Mouse (Mus musculus): ENCODE results near the gene Acsbg1.
"Not testable (repeated sequence)": the region's sequence is repeated elsewhere in the genome, so short reads cannot be mapped to it uniquely, and the experiment has no call there.

Acsbg1 gene

DNA sequence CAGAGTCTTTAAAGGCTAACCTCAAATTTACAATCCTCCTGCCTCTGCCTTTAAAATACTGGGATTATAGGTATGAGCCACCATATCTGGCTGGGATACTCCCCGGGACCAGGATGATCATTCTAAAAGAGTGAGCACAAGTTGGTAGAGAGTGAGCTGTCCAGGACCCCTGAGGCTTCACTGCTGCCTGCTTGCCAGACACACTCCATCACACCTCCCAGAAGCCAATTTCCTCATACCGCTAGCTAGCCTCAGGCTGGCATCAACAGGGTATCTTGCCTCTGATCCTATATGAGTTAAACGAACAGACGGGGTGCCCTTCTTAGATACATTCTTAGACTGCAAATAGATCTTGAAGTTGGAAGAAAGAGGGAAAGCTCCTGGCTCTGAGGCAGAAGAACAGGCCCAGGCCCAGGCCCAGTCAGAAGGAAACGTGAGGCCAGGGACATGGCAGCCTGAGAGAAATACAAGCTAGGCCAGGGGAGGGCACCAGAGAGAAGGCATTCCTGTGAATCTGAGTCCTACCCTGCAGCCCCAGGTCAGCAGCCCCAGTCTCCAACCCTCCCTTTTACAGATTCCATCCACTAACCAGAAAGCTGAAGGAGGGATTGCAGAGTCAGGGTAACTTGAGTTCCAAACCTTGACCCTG is 31.9 kb downstream of the Acsbg1 start:
- in situ Hi-C loops (cut with MboI; ENCODE audit: unreplicated experiment in 2 of 2), result no loop called here

GRCm38 (mm10) chr9:54628752-54629151 is 32.9 kb downstream of the Acsbg1 start:
- in situ Hi-C loops (cut with MboI; ENCODE audit: unreplicated experiment in 2 of 2), result no loop called here

GRCm38 (mm10) chr9:54627240-54627639 is 34.4 kb downstream of the Acsbg1 start:
- in situ Hi-C loops (cut with MboI; ENCODE audit: unreplicated experiment in 2 of 2), result no loop called here

GRCm38 (mm10) chr9:54614182-54614850 is 47.4 kb downstream of the Acsbg1 start:
- in situ Hi-C loops (cut with MboI; ENCODE audit: unreplicated experiment in 2 of 2), result loop anchor here (5.0 to 10.0 kb wide), 3 partner anchors 63 to 620 kb away; no protein-coding TSS in a partner anchor

GRCm38 (mm10) chr9:54612781-54613191 is 48.9 kb downstream of the Acsbg1 start:
- in situ Hi-C loops (cut with MboI; ENCODE audit: unreplicated experiment in 2 of 2), result loop anchor here (5.0 to 10.0 kb wide), 3 partner anchors 65 to 618 kb away; no protein-coding TSS in a partner anchor

- in situ Hi-C loops (cut with MboI; ENCODE audit: unreplicated experiment in 2 of 2), result loop anchor here in 1 of 2 experiments (5.0 to 10.0 kb wide), 2 partner anchors 430 to 613 kb away; no protein-coding TSS in a partner anchor
These were observed 56.8 kb downstream of the Acsbg1 start for GRCm38 (mm10) chr9:54604886-54605285.

DNA sequence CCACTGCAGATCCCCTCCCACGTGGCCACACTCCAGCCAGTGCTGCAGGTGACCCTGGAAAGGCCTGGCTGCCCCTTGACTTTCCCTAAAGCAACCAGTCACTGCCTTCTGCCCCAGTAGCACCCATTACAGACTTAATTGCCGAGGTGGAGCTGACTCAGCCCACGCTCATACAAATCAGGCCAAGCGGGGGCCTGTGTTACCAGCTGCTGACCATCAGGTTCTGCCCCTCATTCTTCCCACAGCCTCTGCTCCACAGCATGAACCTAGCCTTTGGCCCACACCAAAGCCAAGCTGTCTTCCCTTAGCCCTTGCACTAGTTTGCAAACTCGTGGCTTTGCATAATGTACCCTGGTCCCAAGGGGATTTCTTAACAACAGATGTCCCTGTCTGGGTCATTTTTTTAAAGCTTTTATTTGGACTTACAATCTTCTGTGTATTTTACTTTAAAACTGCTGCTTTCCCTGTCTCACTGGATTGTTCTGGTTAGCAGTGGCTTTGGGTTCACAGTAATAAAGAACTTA is 57.5 kb downstream of the Acsbg1 start:
- in situ Hi-C loops (cut with MboI; ENCODE audit: unreplicated experiment in 2 of 2), result loop anchor here in 1 of 2 experiments (10.0 kb wide), 1 partner anchor 429 kb away; no protein-coding TSS in a partner anchor

DNA sequence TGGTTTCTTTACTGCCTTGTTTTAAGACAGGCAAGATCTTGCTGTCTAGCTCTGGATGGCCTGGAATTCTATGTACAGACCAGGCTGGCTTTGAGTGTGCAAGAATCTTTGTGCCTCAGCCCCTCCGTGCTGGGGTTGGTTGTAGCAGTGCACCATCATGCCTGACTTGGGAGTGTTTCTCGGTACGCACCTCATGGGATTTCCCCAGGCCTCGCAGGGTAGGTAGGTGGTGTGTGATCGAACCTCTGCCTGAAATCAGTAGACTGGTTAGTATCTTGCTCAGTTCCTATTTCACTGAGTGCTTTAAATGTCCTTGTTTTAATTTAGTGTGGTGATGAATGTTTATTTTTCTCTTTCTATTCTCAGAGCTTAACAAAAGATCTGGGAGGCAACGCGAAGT is 58.8 kb downstream of the Acsbg1 start:
- in situ Hi-C loops (cut with MboI; ENCODE audit: unreplicated experiment in 2 of 2), result loop anchor here in 1 of 2 experiments (10.0 kb wide), 1 partner anchor 428 kb away; no protein-coding TSS in a partner anchor

DNA sequence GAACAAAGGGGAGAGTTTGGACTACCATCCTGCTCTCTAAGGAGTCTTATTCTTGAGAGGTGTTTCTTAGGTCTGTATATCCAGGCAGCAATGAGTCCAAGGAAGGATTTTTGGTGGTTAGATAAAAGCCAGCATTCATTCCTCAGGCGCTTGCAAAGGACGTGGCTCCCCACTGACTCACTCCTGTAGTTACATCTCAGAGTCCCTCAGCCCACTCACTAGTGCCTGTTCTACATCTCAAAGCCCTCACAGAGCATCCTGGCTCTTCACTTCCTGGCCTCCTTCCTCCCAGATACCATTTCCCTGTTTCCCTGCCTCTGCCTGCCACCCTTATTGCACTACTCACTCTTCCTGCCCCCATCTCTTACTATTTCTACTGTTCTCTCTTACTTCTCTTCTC is 59.3 kb downstream of the Acsbg1 start:
- in situ Hi-C loops (cut with MboI; ENCODE audit: unreplicated experiment in 2 of 2), result loop anchor here in 1 of 2 experiments (10.0 kb wide), 1 partner anchor 428 kb away; no protein-coding TSS in a partner anchor

GRCm38 (mm10) chr9:54596752-54597465 is 64.8 kb downstream of the Acsbg1 start:
- in situ Hi-C loops (cut with MboI; ENCODE audit: unreplicated experiment in 2 of 2), result no loop called here

DNA sequence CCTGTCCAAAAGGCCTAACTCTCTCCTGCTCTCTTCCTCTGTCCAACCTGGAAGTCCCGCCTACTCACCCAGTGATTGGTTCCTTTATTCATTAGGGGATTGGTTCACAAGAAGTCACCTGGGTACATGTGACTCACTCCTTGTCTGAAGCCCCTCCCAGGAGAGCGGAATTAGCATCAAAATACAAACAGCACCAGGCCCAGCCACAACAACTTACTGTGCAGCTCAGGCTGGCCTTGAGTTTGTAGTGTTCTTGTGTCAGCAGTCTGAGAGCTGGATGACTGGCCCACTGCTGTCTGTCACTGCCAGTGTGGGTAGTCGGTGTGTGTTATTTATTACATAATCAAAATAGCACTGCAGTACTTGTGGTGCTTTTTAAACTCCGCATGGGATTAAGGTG is 68.0 kb downstream of the Acsbg1 start:
- in situ Hi-C loops (cut with MboI; ENCODE audit: unreplicated experiment in 2 of 2), result not testable (repeated sequence)

- in situ Hi-C loops (cut with MboI; ENCODE audit: unreplicated experiment in 2 of 2), result no loop called here
These were observed 73.8 kb downstream of the Acsbg1 start for GRCm38 (mm10) chr9:54587863-54588262.

GRCm38 (mm10) chr9:54586199-54587061 is 75.2 kb downstream of the Acsbg1 start, which contains the start of gene Idh3a:
Idh3a (plus strand) TSS chr9:54586334.
- in situ Hi-C loops (cut with MboI; ENCODE audit: unreplicated experiment in 2 of 2), result no loop called here

DNA sequence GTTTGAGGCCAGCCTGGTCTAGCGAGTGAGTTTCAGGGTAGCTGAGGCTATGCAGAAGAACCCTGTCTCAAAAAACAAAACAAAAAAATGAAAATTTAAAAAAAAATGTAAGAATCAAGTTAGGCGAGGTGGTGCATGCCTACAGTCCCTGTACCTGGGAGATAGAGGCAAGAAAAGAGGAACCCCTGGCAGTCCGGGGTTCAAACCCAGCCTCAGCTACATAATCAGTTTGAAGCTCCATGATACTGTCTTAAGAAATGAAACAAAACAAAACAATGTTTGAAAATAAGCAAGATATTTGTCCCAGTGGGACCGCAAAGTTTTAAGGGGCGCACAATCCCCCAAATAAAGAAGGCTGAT is 75.9 kb downstream of the Acsbg1 start:
- in situ Hi-C loops (cut with MboI; ENCODE audit: unreplicated experiment in 2 of 2), result no loop called here

DNA sequence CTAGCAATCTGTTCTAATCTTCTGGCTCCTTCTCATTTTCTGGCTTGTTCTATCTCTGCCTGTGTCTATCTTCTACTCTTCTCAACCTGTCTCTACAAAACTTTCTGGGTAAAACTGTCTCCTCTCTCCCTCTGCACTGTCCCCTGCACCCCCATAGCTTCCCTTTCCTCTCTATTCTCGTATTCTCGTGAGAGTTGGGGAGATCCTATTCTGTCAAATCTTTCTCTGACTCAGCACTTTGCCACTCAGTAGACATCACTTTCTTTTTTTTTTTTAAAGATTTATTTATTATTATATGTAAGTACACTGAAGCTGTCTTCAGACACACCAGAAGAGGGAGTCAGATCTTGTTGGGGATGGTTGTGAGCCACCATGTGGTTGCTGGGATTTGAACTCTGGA is 77.5 kb downstream of the Acsbg1 start:
- in situ Hi-C loops (cut with MboI; ENCODE audit: unreplicated experiment in 2 of 2), result not testable (repeated sequence)

DNA sequence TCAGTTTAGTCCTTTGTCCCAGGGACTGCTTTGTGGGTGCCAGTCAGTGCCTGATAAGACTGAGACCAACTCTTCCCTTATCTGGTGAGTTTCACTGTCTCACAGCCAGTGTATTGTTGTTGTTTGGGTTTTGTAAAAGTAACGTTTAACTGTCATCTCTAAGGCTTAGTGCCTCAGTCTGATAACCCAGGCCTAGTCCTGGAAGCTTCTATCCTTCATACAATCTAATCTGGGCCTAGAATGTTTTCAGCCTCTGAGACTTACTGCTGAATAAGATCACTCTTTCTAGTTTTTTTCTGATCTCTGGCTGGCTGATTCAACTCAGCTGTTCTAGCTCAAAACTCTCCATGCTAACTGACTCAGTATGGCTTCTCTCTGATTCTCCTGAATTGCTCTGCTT is 78.0 kb downstream of the Acsbg1 start:
- in situ Hi-C loops (cut with MboI; ENCODE audit: unreplicated experiment in 2 of 2), result no loop called here

DNA sequence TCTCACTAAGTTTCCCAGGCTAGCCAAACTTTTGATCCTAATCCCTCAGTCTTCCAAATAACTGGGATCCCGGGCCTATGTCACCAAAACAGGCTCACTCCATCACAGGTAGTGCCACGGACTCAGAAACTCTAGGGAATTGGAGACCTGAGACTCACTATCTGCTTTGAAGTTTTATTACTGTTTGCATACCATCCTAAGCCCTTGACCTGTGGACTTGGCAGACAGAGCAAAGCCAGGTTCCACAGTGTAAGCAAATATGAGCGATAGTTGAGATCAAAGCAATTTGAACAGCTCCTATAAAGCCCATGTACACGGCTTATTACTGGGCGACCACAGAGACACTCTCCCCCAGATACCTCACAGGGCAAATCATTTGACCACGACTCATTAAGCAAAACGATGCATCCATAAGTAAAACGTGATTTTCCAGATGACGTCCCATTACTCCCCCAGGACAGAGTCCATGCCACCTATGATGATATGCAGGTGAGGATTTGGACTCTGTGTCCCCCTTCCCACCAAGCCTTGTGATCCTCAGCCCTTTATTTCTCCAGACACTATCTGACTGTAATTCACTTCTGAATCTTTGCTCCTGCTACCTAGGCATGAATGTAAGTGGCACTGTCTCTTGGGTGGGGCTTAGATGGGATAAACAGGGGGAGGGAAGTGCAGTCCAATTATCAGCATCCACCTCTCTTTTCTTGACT is 90.4 kb downstream of the Acsbg1 start:
- in situ Hi-C loops (cut with MboI; ENCODE audit: unreplicated experiment in 2 of 2), result no loop called here

DNA sequence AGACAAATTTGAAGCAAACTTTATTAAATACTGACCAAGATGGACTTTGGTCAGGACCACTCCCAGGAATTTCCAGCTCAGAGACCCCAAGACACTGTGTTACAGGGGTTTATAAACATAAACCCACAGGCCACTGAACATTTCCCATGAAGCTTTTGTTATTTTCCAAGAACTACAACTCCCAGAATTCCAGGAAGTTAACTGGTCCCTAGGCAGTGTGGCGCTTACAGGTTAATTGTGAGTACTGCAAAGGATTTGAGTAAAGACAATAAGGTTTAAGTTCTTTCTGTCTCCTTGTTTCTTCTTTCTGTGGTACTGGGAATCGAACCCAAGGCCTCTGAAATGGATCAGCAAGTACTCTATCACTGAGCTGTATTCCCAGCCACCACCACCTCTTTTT is 92.9 kb downstream of the Acsbg1 start:
- in situ Hi-C loops (cut with MboI; ENCODE audit: unreplicated experiment in 2 of 2), result no loop called here

DNA sequence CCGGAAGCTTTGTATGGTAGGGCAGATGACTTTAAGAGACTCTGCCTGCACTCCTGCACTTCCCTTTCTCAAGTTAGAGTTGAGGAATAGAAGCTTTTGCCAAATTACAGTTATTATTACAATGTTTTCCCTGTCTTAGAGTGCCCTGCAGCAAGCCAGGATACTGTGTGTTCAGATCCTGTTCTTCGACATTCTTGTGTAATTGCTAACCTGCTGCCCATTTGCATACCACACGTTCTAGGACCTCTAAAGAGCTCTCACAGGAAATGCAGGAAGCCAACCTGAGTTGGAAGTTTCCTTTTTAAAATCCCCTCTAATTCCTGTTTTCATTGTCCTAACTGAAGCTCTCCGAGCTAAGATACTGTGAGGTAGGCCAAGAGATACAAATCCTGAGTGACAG is 94.7 kb downstream of the Acsbg1 start:
- in situ Hi-C loops (cut with MboI; ENCODE audit: unreplicated experiment in 2 of 2), result no loop called here

Data from v-Abl transformed pro-B cells (cell line).